In genomic region chr1:161748138-161748537, GRCm38 (mm10) we compare ENCODE assay signal across 9 mouse cellular contexts. TPM values are rescaled to one million over a fixed set of nuclear protein-coding genes. Genes with fewer than 3 reads are reported as not detected.
A peak's percentile ranks its signal among the peaks of the same experiment; 100 is the strongest.
DNase-seq lines count a peak whose midpoint lies in the region; ATAC-seq lines count a peak whose summit lies in the region.
"Had no signal": no experiment of that assay in that cellular context is flagged by ENCODE, and none has a peak within 500 bp of the region (broad histone marks: within the 10 kb centered on the region; RNA-seq: fewer than 3 reads in every experiment).

No protein-coding gene starts in this region.

- no peak overlapping the region for H3K27ac ChIP-seq in forebrain, embryonic 10.5 days
- no peak overlapping the region for H3K27ac ChIP-seq in forebrain, embryonic 15.5 days (replicated peaks)
- H3K27ac ChIP-seq in embryonic facial prominence, embryonic 11.5 days (replicated peaks; ENCODE audit: low read depth, low read length), result no peak overlapping the region
- H3K27ac ChIP-seq: lung, embryonic 15.5 days had no signal

- H3K9ac ChIP-seq in forebrain, embryonic 15.5 days (replicated peaks), result no peak overlapping the region
- no peak overlapping the region for H3K9ac ChIP-seq in embryonic facial prominence, embryonic 11.5 days (replicated peaks; ENCODE audit: low read length)
- H3K9ac ChIP-seq: lung, embryonic 15.5 days had no signal

- peaks cover 8% of the 10 kb centered on the region; the same call in 1 of the 2 replicates for H3K4me1 ChIP-seq in forebrain, embryonic 10.5 days
- no peaks in the 10 kb centered on the region for H3K4me1 ChIP-seq in forebrain, embryonic 15.5 days
- H3K4me1 ChIP-seq in embryonic facial prominence, embryonic 11.5 days (ENCODE audit: control insufficient read depth, insufficient read depth, low read length), result no peaks in the 10 kb centered on the region
- H3K4me1 ChIP-seq: lung, embryonic 15.5 days had no signal

- DNase-seq in forebrain, embryonic 10.5 days (ENCODE audit: extremely low spot score, low spot score), result peak; percentile 22
- DNase-seq in 3T3-L1 (ENCODE audit: low read depth, low spot score) (peak; percentile 75), adipocyte (ENCODE audit: low spot score) (peak; percentile 40)
- peak; percentile 73 for DNase-seq in embryonic facial prominence, embryonic 11.5 days (ENCODE audit: low spot score)
- DNase-seq in kidney, postnatal 14 days, result peak; percentile 49
- peak; percentile 50 to 61 for DNase-seq in lung, adult 18-20 months
- peak; percentile 57 for DNase-seq in right cerebral cortex, postnatal 14 days

- no peaks in the 10 kb centered on the region for H3K36me3 ChIP-seq in forebrain, embryonic 10.5 days (replicated peaks)
- no peaks in the 10 kb centered on the region for H3K36me3 ChIP-seq in forebrain, embryonic 15.5 days
- no peaks in the 10 kb centered on the region for H3K36me3 ChIP-seq in embryonic facial prominence, embryonic 11.5 days (replicated peaks; ENCODE audit: control insufficient read depth, insufficient read depth, low read depth, low read length)
- H3K36me3 ChIP-seq: lung, embryonic 15.5 days had no signal

- 56% methylated on average over 8 of the region's 8 CpGs for WGBS in forebrain, embryonic 10.5 days
- WGBS in forebrain, embryonic 15.5 days, result 61% methylated on average over 8 of the region's 8 CpGs
- WGBS in embryonic facial prominence, embryonic 11.5 days, result 43% methylated on average over 8 of the region's 8 CpGs

- ATAC-seq in forebrain, embryonic 15.5 days (replicated peaks), result no peak
- ATAC-seq in embryonic facial prominence, embryonic 11.5 days (replicated peaks; ENCODE audit: insufficient number of reproducible peaks, low FRiP score, low TSS enrichment, low read depth), result no peak

- H3K4me3 ChIP-seq in forebrain, embryonic 10.5 days, result no peak overlapping the region
- no peak overlapping the region for H3K4me3 ChIP-seq in forebrain, embryonic 15.5 days
- no peak overlapping the region for H3K4me3 ChIP-seq in embryonic facial prominence, embryonic 11.5 days (ENCODE audit: low read depth, low read length)
- H3K4me3 ChIP-seq: lung, embryonic 15.5 days had no signal

- no peak overlapping the region for H3K4me2 ChIP-seq in forebrain, embryonic 15.5 days (replicated peaks)
- H3K4me2 ChIP-seq in embryonic facial prominence, embryonic 11.5 days (ENCODE audit: low read depth, low read length), result no peak overlapping the region
- H3K4me2 ChIP-seq: lung, embryonic 15.5 days had no signal

- H3K27me3 ChIP-seq in forebrain, embryonic 10.5 days (ENCODE audit: poor library complexity, severe bottlenecking), result no peaks in the 10 kb centered on the region
- no peaks in the 10 kb centered on the region for H3K27me3 ChIP-seq in forebrain, embryonic 15.5 days
- H3K27me3 ChIP-seq in embryonic facial prominence, embryonic 11.5 days (ENCODE audit: control insufficient read depth, insufficient read depth, low read length), result no peaks in the 10 kb centered on the region
- H3K27me3 ChIP-seq: lung, embryonic 15.5 days had no signal

- H3K9me3 ChIP-seq in forebrain, embryonic 10.5 days, result no peaks in the 10 kb centered on the region
- no peaks in the 10 kb centered on the region for H3K9me3 ChIP-seq in forebrain, embryonic 15.5 days
- H3K9me3 ChIP-seq in embryonic facial prominence, embryonic 11.5 days (replicated peaks; ENCODE audit: control insufficient read depth, low read length), result no peaks in the 10 kb centered on the region
- H3K9me3 ChIP-seq: lung, embryonic 15.5 days had no signal

RNA-seq across cellular contexts. Expression of gene Fasl, which starts 40.2 kb away (rescaled TPM):
- polyA plus RNA-seq in forebrain, embryonic 10.5 days (2016; fragmentation: Nextera tagmentation; extraction: Ambion mirVana), result not detected in 2 replicates
- 0.17 and 0.18 TPM in 2 replicates for polyA plus RNA-seq in forebrain, embryonic 15.5 days (2015; fragmentation: Nextera tagmentation; extraction: Ambion mirVana)
- not detected in 2 replicates for polyA plus RNA-seq in embryonic facial prominence, embryonic 11.5 days (2014; fragmentation: Nextera tagmentation; extraction: Ambion mirVana)

Comparison
In these comparisons a context has a peak if more than half of its experiments do, and no peak if none do; other contexts are left out.
1. DNase-seq: peak in every context shown above with its lines; median percentile 75 in 3T3-L1; 73 in embryonic facial prominence, embryonic 11.5 days; 57 in right cerebral cortex, postnatal 14 days; 56 in lung, adult 18-20 months; 49 in kidney, postnatal 14 days; 40 in adipocyte; 22 in forebrain, embryonic 10.5 days.